Mouse (Mus musculus) MN1 (cell line): ENCODE measurements around the gene Rnase4.

Source experiments
- DNase-seq: peaks from one replicate; pipeline ENCODE4 v3.0.0-alpha.2; 2016; ENCODE audit warnings: low spot score

The Rnase4 gene

GRCm38 (mm10) chr14:51129624-51129975 is 38.7 kb downstream of the Rnase4 start:
- no peak for DNase-seq

- no peak for DNase-seq
Observed at GRCm38 (mm10) chr14:51130315-51130940, 39.6 kb downstream of the Rnase4 start.

- no peak for DNase-seq
Observed at GRCm38 (mm10) chr14:51131086-51131815, 40.4 kb downstream of the Rnase4 start.

- no peak for DNase-seq
Observed at GRCm38 (mm10) chr14:51132372-51132771, 41.5 kb downstream of the Rnase4 start.

GRCm38 (mm10) chr14:51140342-51140741 is 49.5 kb downstream of the Rnase4 start:
- peak; percentile 9 for DNase-seq

- DNase-seq: no peak
Observed at GRCm38 (mm10) chr14:51142119-51142518, 51.2 kb downstream of the Rnase4 start.

- no peak for DNase-seq
Observed at GRCm38 (mm10) chr14:51142568-51142967, 51.7 kb downstream of the Rnase4 start.

- no peak for DNase-seq
Observed at GRCm38 (mm10) chr14:51143287-51143686, 52.4 kb downstream of the Rnase4 start.

- DNase-seq: no peak
Observed at GRCm38 (mm10) chr14:51143937-51144336, 53.1 kb downstream of the Rnase4 start.

- no peak for DNase-seq
Observed at GRCm38 (mm10) chr14:51144451-51144850, 53.6 kb downstream of the Rnase4 start.

- no peak for DNase-seq
Observed at GRCm38 (mm10) chr14:51145521-51145920, 54.6 kb downstream of the Rnase4 start.

- DNase-seq: no peak
Observed at GRCm38 (mm10) chr14:51146685-51147084, 55.8 kb downstream of the Rnase4 start, which contains the start of gene Rnase1. Rnase1 (minus strand) TSS chr14:51146785.

- DNase-seq: no peak
Observed at GRCm38 (mm10) chr14:51148006-51148405, 57.1 kb downstream of the Rnase4 start.

- no peak for DNase-seq
Observed at GRCm38 (mm10) chr14:51149164-51149563, 58.3 kb downstream of the Rnase4 start.

GRCm38 (mm10) chr14:51150206-51150831 is 59.4 kb downstream of the Rnase4 start:
- no peak for DNase-seq

- no peak for DNase-seq
Observed at GRCm38 (mm10) chr14:51152249-51152870, 61.5 kb downstream of the Rnase4 start.
